Mouse (Mus musculus): ENCODE results near the gene Meltf.

DNA sequence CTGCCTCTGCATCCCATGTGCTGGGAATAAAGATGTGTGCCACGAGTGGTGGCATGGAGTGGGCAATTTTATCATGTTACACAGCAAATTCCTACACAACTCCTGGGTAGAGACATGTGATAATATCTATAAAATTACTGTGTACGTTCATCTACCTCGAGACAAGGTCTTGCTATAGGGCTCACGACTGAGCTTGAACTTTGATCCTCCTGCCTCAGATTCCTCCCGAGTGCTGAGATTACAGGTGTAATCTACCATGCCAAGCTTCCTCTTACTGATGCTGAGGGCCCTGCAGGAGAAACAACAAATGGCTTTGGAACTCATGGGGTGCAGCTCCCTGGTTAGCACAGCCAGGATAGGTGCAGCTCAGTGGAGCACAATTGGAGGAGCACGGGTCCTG, 45.8 kb downstream of the Meltf start:
- TF ChIP-seq CTCF (IDR thresholded peaks at IDR 0.05; ENCODE audit: insufficient read depth, low read length) (no peak), POLR2A (IDR thresholded peaks at IDR 0.05; ENCODE audit: borderline replicate concordance, extremely low read depth, low read depth, low read length) (no peak)

Measured in lung, adult 2 months (tissue).